Mouse (Mus musculus) lung, postnatal 10 days (tissue): Measurements from ENCODE around the gene Xlr5b.
"Not testable (repeated sequence)": the region's sequence is repeated elsewhere in the genome, so short reads cannot be mapped to it uniquely, and the experiment has no call there.

Experiments used
- DNase-seq: peaks from one replicate; pipeline ENCODE4 v3.0.0; 2021

The Xlr5b gene

DNA sequence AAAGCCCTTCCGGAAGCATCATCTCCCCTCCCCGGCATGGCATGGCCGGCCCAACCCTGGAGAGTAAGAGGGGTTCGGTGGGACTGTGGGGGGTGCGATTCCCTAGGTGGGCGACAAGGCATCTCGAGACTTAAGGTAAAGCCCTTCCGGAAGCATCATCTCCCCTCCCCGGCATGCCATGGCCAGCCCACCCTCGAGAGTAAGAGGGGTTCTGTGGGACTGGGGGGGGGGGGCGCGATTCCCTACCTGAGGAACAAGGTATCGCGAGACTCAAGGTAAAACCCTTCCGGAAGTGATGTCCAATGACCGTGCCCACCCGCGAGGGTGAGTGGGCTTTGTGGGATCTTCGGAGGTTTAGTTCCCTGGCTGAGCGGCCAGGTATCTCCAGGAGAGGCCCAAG, at the start of gene Xlr5b:
TSS of gene Xlr5b (plus strand) at position 301 of the 400 bp plus-strand sequence.
- DNase-seq = not testable (repeated sequence)

DNA sequence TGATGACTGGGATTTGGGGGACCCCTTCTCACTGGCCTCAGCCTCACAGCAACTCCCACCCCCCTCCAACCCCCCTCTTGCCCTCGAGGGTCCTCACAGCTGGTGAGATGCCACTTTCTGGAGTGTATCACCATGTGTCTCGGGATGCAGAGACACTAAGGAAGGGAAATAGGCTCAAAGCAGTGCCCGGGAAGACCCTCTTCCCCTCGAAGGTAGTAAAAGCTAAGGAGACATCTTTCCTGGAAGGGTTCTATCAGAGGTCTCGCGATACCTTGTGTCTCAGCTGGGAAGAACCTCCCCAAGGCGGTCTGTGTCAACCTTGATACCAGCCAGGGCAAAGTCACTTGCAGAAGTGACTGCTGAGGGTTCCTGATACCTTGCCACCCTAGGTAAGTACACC, 31.8 kb upstream of the Xlr5b start, which contains the start of gene Gm14685:
TSS of gene Gm14685 (plus strand) at position 301 of the 400 bp plus-strand sequence.
- DNase-seq = not testable (repeated sequence)

DNA sequence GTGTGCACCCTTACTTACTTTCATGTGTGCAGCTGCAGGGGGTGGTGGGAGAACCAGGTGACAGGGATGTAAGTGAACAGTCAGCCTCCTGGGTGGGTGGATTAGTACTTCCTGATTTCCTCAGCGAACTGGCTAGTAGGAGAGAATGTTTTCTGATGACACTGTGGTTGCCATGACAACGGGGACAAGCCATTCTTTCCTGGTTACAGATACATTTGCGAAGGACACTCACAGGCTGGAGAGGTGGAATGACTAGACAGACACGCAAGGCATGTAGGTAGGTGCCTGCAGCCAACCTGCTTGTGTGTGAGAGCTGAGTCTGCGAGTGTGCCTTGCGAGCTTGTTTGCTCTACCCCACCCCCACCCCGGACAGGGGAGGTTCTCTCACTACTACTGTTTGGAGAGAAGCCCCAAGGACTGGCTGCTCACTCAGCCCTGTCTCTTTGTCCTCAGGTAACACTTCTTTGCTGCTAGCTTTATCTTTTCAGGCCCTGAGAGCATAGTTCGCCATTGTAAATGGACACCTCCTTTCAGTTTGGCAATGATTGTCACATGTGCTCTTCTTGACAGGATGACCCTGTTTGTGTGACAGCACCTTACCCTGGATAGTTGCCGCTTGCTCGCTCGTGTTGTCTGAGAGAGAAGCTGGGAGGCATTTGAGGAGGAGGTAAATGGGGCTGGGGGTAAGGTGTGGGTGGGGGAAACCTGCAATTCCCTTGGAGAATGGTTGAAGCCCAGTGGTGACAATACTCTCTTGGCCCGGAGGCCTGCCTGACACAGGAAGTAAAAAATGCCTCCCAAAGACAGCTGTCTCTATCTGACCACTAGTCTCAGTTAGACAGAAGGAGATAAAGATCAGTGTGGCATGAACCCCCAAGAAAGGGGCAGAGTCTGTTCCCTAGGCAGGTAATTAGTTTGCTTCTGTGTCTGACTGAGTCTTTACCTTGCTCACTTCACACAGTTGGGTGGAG, 25.5 kb upstream of the Xlr5b start:
- DNase-seq = not testable (repeated sequence)

DNA sequence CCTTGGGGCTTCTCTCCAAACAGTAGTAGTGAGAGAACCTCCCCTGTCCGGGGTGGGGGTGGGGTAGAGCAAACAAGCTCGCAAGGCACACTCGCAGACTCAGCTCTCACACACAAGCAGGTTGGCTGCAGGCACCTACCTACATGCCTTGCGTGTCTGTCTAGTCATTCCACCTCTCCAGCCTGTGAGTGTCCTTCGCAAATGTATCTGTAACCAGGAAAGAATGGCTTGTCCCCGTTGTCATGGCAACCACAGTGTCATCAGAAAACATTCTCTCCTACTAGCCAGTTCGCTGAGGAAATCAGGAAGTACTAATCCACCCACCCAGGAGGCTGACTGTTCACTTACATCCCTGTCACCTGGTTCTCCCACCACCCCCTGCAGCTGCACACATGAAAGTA, 5.4 kb upstream of the Xlr5b start:
- not testable (repeated sequence) for DNase-seq

DNA sequence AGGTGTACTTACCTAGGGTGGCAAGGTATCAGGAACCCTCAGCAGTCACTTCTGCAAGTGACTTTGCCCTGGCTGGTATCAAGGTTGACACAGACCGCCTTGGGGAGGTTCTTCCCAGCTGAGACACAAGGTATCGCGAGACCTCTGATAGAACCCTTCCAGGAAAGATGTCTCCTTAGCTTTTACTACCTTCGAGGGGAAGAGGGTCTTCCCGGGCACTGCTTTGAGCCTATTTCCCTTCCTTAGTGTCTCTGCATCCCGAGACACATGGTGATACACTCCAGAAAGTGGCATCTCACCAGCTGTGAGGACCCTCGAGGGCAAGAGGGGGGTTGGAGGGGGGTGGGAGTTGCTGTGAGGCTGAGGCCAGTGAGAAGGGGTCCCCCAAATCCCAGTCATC, 754 bp downstream of the Xlr5b start, which contains the start of gene DXBay18:
TSS of gene DXBay18 (minus strand) at position 101 of the 400 bp plus-strand sequence.
- DNase-seq = not testable (repeated sequence)

DNA sequence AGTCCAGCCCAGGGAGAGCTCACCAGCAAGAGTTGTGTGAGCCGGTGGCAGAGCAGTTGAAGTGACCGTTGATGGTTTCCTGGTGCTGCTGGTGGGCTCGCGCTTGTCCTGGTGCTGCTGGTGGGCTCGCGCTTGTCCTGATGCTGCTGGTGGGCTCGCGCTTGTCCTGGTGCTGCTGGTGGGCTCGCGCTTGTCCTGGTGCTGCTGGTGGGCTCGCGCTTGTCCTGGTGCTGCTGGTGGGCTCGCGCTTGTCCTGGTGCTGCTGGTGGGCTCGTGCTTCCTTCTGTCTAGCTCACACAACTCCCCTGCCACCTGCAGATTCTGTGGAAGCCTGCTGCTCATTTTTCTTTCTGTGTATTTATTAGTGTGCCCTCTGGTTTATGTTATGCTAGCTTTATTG, 28.3 kb downstream of the Xlr5b start, which contains the start of gene Spin2d:
TSS of gene Spin2d (minus strand) at position 101 of the 400 bp plus-strand sequence.
- not testable (repeated sequence) for DNase-seq

DNA sequence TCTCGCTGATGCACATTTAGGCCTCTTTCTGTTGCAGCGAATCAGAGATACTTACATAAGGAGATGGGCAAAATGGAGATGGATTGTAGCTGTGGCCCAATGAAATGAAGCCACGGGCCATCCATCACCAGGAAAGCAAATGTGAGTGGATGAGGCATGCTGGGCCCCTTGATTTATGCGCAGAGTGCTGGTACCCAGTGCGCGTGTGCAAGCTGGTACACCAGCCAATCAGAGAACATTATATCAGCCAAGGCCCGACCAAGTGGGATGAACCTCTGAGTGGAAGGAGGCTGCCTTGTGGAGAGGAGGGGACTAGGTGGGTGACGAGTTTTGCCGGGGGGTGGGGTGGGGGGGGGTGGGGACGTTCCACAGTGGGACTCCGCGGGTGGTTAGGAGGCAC, 43.3 kb downstream of the Xlr5b start, which contains the start of gene Xlr3b:
TSS of gene Xlr3b (plus strand) at position 274 of the 400 bp plus-strand sequence.
- peak; percentile 65 for DNase-seq
